15 mouse cellular contexts compared by ENCODE assay signal in genomic region chr12:55313901-55314300, GRCm38 (mm10). TPM values are rescaled to one million over a fixed set of nuclear protein-coding genes. Genes with fewer than 3 reads are reported as not detected.
DNase-seq lines count a peak whose midpoint lies in the region; ATAC-seq and TF ChIP-seq lines count a peak whose summit lies in the region.
"Had no signal": no experiment of that assay in that cellular context is flagged by ENCODE, and none has a peak within 500 bp of the region (broad histone marks: within the 10 kb centered on the region; RNA-seq: fewer than 3 reads in every experiment).

No protein-coding gene starts in this region.

- H3K4me2 ChIP-seq in stomach, postnatal 0 days (replicated peaks; ENCODE audit: low read depth), result no peak overlapping the region
- H3K4me2 ChIP-seq: lung, embryonic 15.5 days; midbrain, embryonic 12.5 days had no signal

- peak; percentile 7 for TF ChIP-seq CTCF in left cerebral cortex, adult 2 months (IDR thresholded peaks at IDR 0.05)
- TF ChIP-seq CTCF in E14TG2a.4 (conservative IDR thresholded peaks at IDR 0.05; ENCODE audit: low read length) (peak; percentile 25; the same call in 1 of the 2 replicates), Patski (IDR thresholded peaks at IDR 0.05) (peak; percentile 52)
- TF ChIP-seq CTCF in stomach, postnatal 0 days (IDR thresholded peaks at IDR 0.05; ENCODE audit: low read depth), result peak; percentile 43

- H3K4me1 ChIP-seq in E14TG2a.4 (replicated peaks; ENCODE audit: low read depth, low read length), result peaks cover 55% of the 10 kb centered on the region
- H3K4me1 ChIP-seq in stomach, postnatal 0 days (replicated peaks; ENCODE audit: control insufficient read depth, insufficient read depth), result no peaks in the 10 kb centered on the region
- H3K4me1 ChIP-seq: midbrain, embryonic 12.5 days had no signal

- DNase-seq in left cerebral cortex, adult 2 months (ENCODE audit: extremely low spot score in 1 of 2, low spot score in 2 of 2), result no peak
- no peak for DNase-seq in left cerebral cortex, postnatal 4 days
- no peak for DNase-seq in Patski (ENCODE audit: low read depth, low spot score)
- DNase-seq in stomach, postnatal 0 days (ENCODE audit: low spot score), result no peak
- no peak for DNase-seq in retina, postnatal 1 day
- no peak for DNase-seq in cerebellum, postnatal 4 days (ENCODE audit: low spot score in 2 of 2)
- DNase-seq: adrenal gland, postnatal 25 days; cerebellum, adult 18-20 months; gastrocnemius, postnatal 14 days; heart, postnatal 10 days had no signal

- CTCF ChIA-PET in Patski (lab: Charles Lee), result interaction anchor here (1.0 to 2.9 kb wide), 6 partner anchors 12 to 191 kb away, joined by 3 to 12 read pairs (median 5); no protein-coding TSS in a partner anchor

- H3K9me3 ChIP-seq in E14TG2a.4 (ENCODE audit: low read length), result no peaks in the 10 kb centered on the region
- no peaks in the 10 kb centered on the region for H3K9me3 ChIP-seq in stomach, postnatal 0 days (ENCODE audit: control insufficient read depth, low read length)
- H3K9me3 ChIP-seq: embryonic facial prominence, embryonic 10.5 days; lung, embryonic 15.5 days; midbrain, embryonic 12.5 days had no signal

- intact Hi-C loops in left cerebral cortex, adult 2 months (cut with DNase I), result no loop called here
- intact Hi-C loops in left cerebral cortex, postnatal 4 days (cut with DNase I), result loop anchor here (2.0 to 10.0 kb wide), 3 partner anchors 81 to 521 kb away; partner anchors contain the start of gene Brms1l

- no peak overlapping the region for H3K27ac ChIP-seq in left cerebral cortex, adult 2 months
- H3K27ac ChIP-seq in stomach, postnatal 0 days (replicated peaks), result no peak overlapping the region
- H3K27ac ChIP-seq: embryonic facial prominence, embryonic 10.5 days; lung, embryonic 15.5 days; midbrain, embryonic 12.5 days had no signal

- H3K27me3 ChIP-seq in E14TG2a.4 (ENCODE audit: insufficient read depth, low read length) (no peaks in the 10 kb centered on the region), Patski (no peaks in the 10 kb centered on the region)
- no peaks in the 10 kb centered on the region for H3K27me3 ChIP-seq in stomach, postnatal 0 days (ENCODE audit: control insufficient read depth, insufficient read depth, low read length)
- H3K27me3 ChIP-seq: lung, embryonic 15.5 days; midbrain, embryonic 12.5 days had no signal

- TF ChIP-seq EP300 in stomach, postnatal 0 days (optimal IDR thresholded peaks at IDR 0.05), result no peak

- POLR2A ChIA-PET in Patski (lab: Charles Lee), result no interaction called here

- H3K36me3 ChIP-seq in E14TG2a.4 (ENCODE audit: insufficient read depth, low read length), result peaks cover 41% of the 10 kb centered on the region
- 0 out of 2 replicates have a peak, but pooled peaks cover 3% of the 10 kb centered on the region for H3K36me3 ChIP-seq in stomach, postnatal 0 days (ENCODE audit: control insufficient read depth, insufficient read depth, low read length)

- ATAC-seq in Patski, result no peak
- ATAC-seq in stomach, postnatal 0 days (ENCODE audit: low FRiP score, low TSS enrichment), result no peak
- ATAC-seq: inflammation-experienced regulatory T-cells, adult 6 months had no signal

- WGBS in stomach, postnatal 0 days, result 90% methylated on average over 5 of the region's 5 CpGs

- no peak overlapping the region for H3K9ac ChIP-seq in stomach, postnatal 0 days (ENCODE audit: low read length)
- H3K9ac ChIP-seq: lung, embryonic 15.5 days; midbrain, embryonic 12.5 days had no signal

- H3K4me3 ChIP-seq in left cerebral cortex, adult 2 months, result no peak overlapping the region
- no peak overlapping the region for H3K4me3 ChIP-seq in E14TG2a.4 (replicated peaks; ENCODE audit: low read length)
- no peak overlapping the region for H3K4me3 ChIP-seq in stomach, postnatal 0 days (ENCODE audit: low read depth, low read length)
- H3K4me3 ChIP-seq: embryonic facial prominence, embryonic 10.5 days; lung, embryonic 15.5 days; midbrain, embryonic 12.5 days had no signal

- in situ Hi-C loops in Patski (cut with MboI; ENCODE audit: low pct_unique_long_range_greater_than_20kb), result no loop called here

RNA-seq across cellular contexts. Expression of gene Ppp2r3c, which starts 11.1 kb away (rescaled TPM):
- total RNA-seq in left cerebral cortex, adult 2 months (2021), result 10 to 100 TPM; 12.9 to 13.0 TPM
- 10 to 100 TPM; 15.5 to 20.5 TPM for total RNA-seq in left cerebral cortex, postnatal 4 days (2021)
- polyA plus RNA-seq in Patski (2021), result 20.4 TPM
- 7.2 and 8.0 TPM in 2 replicates for polyA plus RNA-seq in stomach, postnatal 0 days (2015; fragmentation: Nextera tagmentation; extraction: Ambion mirVana)

RNA-seq across cellular contexts. Expression of gene 1110008L16Rik, which starts 14.5 kb away (rescaled TPM):
- 10 to 100 TPM in 1 of 2 experiments, 1 to 10 TPM in 1; 8.4 to 10.3 TPM for total RNA-seq in left cerebral cortex, adult 2 months (2021)
- total RNA-seq in left cerebral cortex, postnatal 4 days (2021), result 10 to 100 TPM in 1 of 2 experiments, 1 to 10 TPM in 1; 9.5 to 12.7 TPM
- polyA plus RNA-seq in Patski (2021), result 18.7 TPM
- 30.0 and 30.2 TPM in 2 replicates for polyA plus RNA-seq in stomach, postnatal 0 days (2015; fragmentation: Nextera tagmentation; extraction: Ambion mirVana)
